Mouse (Mus musculus) lung, postnatal 4 days (tissue): Measurements from ENCODE around the gene Gm44579.

Experiments used
- DNase-seq, 2 experiments: peaks; one replicate each; pipeline ENCODE4 v3.0.0; 2021

Gene Gm44579

DNA sequence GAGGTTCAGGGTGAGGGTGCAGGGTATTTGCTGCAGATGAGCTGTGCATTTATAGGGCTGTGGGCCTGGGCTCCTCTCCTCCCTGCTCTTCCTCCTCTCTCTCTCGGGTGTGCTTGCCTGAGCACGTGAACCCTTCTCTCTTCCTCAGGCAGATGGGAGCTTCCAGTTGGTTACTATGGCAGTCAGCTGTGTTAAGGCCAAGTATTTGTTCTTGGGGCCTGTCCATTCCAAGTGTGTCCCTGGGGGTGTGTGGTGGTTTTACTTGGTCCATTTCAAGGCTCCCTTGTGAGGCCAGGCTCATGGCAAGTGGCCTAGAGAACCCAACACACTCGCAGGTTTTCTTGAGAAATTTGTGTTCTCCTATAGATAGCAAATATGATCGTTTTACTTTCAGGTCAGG, at the start of gene Gm44579, which contains the start of gene Olfr287:
Gm44579 (minus strand) TSS at position 101 of the 400 bp plus-strand sequence.
Olfr287 (minus strand) TSS at position 180 of the 400 bp plus-strand sequence.
- DNase-seq, result no peak

GRCm38 (mm10) chr15:98257776-98258175, 37.0 kb upstream of the Gm44579 start:
- DNase-seq, result no peak

- no peak for DNase-seq
Observed at GRCm38 (mm10) chr15:98257193-98257592, 36.4 kb upstream of the Gm44579 start, which contains the start of gene H1fnt. Gene H1fnt (minus strand): TSS chr15:98257293.

DNA sequence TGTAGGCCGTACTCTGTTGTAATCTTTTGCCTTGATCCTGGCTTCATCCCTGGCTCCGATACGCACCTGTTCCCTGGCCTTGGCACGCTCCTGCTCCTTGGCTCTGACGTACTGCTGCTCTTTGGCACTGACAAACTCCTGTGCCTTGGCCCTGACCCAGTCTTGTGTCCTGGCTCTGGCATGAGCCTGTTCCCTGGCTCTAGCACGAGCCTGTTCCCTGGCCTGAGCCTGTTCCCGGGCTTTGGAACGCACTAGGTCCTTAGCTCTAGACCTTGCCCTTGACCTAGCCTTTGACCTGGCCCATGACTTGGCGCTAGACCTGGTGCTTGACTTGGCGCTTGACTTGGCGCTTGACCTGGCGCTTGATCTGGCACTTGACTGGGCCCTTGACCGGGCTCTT, 35.5 kb upstream of the Gm44579 start:
- DNase-seq, result no peak

DNA sequence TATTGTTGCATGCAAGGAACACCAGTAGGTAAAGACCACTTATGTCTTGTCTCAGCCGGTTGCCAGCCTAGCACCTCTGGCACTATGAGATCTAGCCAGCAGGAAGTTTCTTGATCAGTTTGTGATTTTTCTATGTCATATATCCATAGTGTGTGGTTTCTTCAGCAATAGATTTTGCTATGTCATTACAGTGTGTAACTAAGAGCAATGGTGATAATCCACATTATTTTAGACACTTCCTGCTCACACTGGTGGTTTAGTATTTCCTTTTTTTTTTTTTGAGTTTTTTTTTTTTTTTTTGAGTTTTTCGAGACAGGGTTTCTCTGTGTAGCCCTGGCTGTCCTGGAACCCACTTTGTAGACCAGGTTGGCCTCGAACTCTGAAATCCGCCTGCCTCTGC, 14.7 kb upstream of the Gm44579 start:
- DNase-seq, result no peak

- DNase-seq, result no peak
Observed at GRCm38 (mm10) chr15:98234350-98234749, 13.6 kb upstream of the Gm44579 start, which contains the start of gene Olfr286. Gene Olfr286 (minus strand): TSS chr15:98234450.

- DNase-seq, result no peak
Observed at GRCm38 (mm10) chr15:98226096-98226495, 5.3 kb upstream of the Gm44579 start.

- peak in 1 of 2 experiments; percentile 7 for DNase-seq
Observed at GRCm38 (mm10) chr15:98225610-98226009, 4.8 kb upstream of the Gm44579 start.

- DNase-seq, result no peak
Observed at GRCm38 (mm10) chr15:98222377-98222776, 1.6 kb upstream of the Gm44579 start.

DNA sequence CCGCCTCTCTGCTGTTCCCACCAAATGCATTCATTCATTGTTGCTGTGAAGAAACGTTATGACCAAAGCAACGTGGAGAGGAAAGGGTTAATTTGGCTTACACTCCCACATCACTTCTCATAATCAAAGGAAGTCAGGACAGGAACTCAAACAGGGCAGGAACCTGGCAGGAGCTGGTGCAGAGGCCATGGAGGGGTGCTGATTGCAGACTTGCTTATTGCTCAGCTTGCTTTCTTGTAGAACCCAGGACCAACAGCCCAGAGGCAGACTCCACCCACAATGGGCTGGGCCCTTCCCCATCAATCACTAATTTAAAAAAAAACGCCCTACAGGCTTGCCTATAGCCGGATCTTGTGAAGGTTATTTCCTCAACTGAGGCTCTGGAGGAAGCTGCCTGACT, 6.6 kb downstream of the Gm44579 start:
- peak in 1 of 2 experiments; percentile 48 for DNase-seq

- peak; percentile 17 to 39 for DNase-seq
Observed at GRCm38 (mm10) chr15:98213336-98213870, 7.4 kb downstream of the Gm44579 start.

DNA sequence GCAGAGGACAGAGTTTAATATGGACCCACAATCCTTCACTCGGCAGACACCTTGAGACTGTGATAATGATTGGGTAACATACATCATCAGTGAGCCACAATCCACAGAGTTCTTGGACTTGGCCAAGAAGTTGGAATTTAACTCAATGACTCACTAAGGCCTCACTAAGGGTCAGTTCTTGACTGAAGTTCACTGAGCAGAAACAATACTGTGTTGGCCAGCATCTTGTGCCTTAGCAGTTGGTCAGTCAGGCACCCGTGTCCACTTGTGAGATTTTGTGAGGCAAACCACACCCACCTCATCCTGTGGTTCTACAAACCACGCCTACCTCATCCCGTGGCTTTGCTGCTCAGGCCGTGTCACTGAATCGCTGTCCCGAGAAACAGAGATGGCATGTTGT, 11.1 kb downstream of the Gm44579 start:
- DNase-seq, result no peak

GRCm38 (mm10) chr15:98195442-98195841, 25.3 kb downstream of the Gm44579 start, which contains the start of gene Olfr288:
Gene Olfr288 (minus strand): TSS chr15:98195542.
- DNase-seq, result no peak

DNA sequence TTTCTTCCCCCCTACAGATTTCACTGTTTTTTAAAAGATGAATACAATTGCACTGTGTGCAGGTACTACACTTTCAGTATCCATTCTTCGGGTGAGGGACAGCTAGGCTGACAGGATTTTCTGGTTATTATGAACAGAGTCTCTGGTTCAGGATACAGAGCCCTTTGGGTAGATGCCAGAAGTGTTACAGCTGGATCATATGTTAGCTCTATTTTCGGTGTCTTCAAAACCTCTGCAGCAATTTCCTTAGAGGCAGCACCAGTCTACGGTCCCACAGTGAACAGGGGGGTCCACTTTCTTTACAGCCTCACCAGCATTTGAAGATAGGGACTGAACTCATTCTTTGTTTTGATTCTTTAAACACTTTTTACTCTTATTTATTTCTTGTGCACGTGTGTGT, 36.3 kb downstream of the Gm44579 start:
- no peak for DNase-seq

- no peak for DNase-seq
Observed at GRCm38 (mm10) chr15:98181856-98182570, 38.8 kb downstream of the Gm44579 start.

DNA sequence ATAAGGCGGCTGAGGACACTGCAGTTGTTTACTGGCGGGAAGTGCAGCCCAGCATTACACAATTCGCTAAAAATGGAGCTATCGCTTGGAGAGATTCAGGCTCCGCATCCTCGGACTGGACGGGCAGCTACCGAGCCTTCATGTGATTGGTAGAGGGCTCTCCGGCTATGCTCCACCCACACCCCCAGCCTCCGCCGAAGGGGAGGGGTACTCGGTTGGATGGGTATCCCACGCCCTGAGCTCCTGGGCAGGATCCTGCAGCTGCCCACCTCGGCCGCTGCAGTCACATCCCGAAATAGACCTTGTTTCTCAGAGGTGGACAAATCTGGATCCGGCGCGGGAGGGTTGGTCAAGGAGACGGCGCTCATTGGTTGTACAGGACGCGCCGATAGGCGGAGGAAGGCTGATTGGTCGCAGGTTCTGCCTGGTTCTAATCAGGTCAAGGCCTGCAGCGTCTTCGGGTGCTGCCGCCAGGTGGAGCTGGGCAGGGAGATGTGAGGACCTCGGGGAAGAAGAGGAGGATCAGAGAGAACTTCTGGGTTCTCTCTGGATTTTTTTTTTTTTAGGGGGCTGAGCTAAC, 39.6 kb downstream of the Gm44579 start:
- DNase-seq, result peak; percentile 92 to 94

DNA sequence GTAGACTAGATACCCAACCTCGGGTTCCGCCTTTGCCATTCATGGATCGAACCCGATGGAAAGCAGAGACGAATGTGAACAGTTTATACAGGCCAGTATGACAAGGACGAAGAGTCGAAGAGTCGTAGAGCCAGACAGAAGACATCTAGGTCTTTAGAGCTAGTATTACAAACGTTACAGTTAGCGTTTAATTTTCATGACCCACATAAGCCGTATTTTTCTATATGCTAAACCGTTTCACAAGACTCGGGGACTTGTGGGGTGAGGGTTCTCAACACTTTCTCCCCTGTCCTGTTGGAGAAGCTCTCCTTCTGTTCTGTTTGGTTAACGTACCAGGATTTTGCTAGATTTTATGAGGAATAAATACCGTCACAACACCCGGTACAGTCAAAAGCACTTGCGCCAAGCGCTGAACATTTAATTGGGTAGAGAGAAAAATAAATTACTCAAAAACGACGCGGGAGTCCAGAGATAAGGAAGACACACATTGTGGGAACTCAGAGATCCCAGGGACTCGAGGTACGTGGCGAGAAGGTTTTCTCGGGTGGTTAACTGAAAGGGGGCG, 40.1 kb downstream of the Gm44579 start:
- DNase-seq, result no peak

DNA sequence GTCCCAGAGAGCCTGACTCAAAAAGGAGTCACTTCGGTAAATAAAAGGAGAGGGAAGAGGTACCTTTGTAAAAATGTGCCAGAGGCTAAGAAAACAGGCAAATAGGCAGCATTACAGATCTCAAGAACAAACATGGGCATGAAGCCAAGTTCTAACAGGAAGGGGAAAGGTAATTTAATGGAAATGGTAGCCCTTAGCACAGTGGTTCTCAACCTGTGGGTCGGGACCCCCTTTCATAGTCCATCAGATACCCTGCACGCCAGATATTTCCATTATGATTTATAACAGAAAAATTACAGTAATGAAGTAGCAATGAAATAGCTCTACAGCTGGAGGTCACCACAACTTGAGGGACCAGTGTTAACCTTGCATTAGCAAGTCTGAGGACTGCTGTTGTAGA, 43.5 kb downstream of the Gm44579 start:
- DNase-seq, result no peak

DNA sequence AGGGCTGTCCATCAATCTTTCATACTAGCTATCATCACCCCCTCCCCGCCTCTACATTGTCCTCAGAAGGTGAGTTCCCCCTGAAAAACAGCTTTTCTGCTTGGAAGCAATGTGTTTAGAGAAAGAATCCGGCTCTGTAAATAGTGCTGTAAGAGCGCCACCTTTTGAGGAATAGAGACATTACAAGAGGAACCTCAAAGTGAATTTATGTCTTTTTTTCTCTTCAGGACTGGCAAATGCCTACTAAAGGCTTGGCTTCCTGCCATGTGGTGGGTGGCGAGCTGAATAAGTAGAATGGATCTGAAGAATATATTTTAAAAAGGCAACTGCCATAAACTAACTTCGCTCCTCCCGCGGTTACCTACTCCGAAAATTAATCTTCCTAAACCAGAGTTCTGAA, 47.0 kb downstream of the Gm44579 start:
- DNase-seq, result peak in 1 of 2 experiments; percentile 11

GRCm38 (mm10) chr15:98172113-98172512, 48.7 kb downstream of the Gm44579 start:
- no peak for DNase-seq

GRCm38 (mm10) chr15:98170917-98171316, 49.9 kb downstream of the Gm44579 start:
- DNase-seq, result no peak

DNA sequence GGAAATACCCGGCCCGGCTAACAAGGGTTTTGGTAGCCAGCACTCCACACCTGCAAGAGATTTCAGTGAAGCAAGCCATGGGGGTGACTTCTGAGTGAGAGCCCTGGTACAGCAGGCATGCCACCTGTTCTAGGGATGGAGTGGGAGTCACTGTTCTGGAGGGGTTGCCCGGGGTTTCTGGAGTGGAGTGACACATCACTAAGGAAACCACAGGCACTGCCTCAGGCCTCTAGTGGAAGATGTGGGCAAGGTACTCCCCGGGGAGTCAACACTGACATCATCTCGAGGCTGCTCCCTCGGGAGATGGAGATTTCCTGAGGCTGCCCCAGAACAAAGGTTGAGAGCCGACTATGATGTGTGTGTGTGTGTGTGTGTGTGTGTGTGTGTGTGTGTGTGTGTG, 50.4 kb downstream of the Gm44579 start:
- DNase-seq, result no peak

- DNase-seq, result no peak
Observed at GRCm38 (mm10) chr15:98168622-98169004, 52.2 kb downstream of the Gm44579 start.
